Mouse (Mus musculus): ENCODE results near the gene Rgs19. TPM values are rescaled to one million over a fixed set of nuclear protein-coding genes. Genes with fewer than 3 reads are reported as not detected.

The Rgs19 gene
- polyA plus RNA-seq, 1 experiment: 209 TPM

- H3K27ac ChIP-seq (ENCODE audit: insufficient read depth, low read length): no peak overlapping the region
- peaks cover 18% of the 10 kb centered on the region for H3K36me3 ChIP-seq (ENCODE audit: control insufficient read depth, insufficient read depth, low read length)
- DNase-seq (ENCODE audit: low read depth in 1 of 2, low spot score in 2 of 2): no peak
- WGBS: 92% methylated on average over 4 of the region's 4 CpGs
- no peaks in the 10 kb centered on the region for H3K27me3 ChIP-seq (ENCODE audit: control insufficient read depth, insufficient read depth, low read length)
- H3K4me1 ChIP-seq (ENCODE audit: control insufficient read depth, insufficient read depth, insufficient read length): peaks cover 18% of the 10 kb centered on the region; the same call in 1 of the 2 replicates
- TF ChIP-seq CTCF (IDR thresholded peaks at IDR 0.05; ENCODE audit: extremely low read depth, insufficient read depth, insufficient read length, insufficient replicate concordance) (no peak), POLR2A (IDR thresholded peaks at IDR 0.05; ENCODE audit: low read depth, low read length) (no peak)
- no peak overlapping the region for H3K4me3 ChIP-seq (ENCODE audit: extremely low read depth, insufficient read depth, insufficient read length)
Measured at GRCm38 (mm10) chr2:181685686-181686085, 8.1 kb downstream of the Rgs19 start.

GRCm38 (mm10) chr2:181684713-181685112 lies 9.1 kb downstream of the Rgs19 start:
- Histone ChIP-seq H3K27ac (ENCODE audit: insufficient read depth, low read length) (no peak overlapping the region), H3K4me1 (ENCODE audit: control insufficient read depth, insufficient read depth, insufficient read length) (peaks cover 12% of the 10 kb centered on the region), H3K4me3 (ENCODE audit: extremely low read depth, insufficient read depth, insufficient read length) (no peak overlapping the region), H3K36me3 (ENCODE audit: control insufficient read depth, insufficient read depth, low read length) (peaks cover 16% of the 10 kb centered on the region), H3K27me3 (ENCODE audit: control insufficient read depth, insufficient read depth, low read length) (no peaks in the 10 kb centered on the region)
- TF ChIP-seq CTCF (IDR thresholded peaks at IDR 0.05; ENCODE audit: extremely low read depth, insufficient read depth, insufficient read length, insufficient replicate concordance) (no peak), POLR2A (IDR thresholded peaks at IDR 0.05; ENCODE audit: low read depth, low read length) (no peak)
- WGBS: 86% methylated on average over 1 of the region's 1 CpGs
- no peak for DNase-seq (ENCODE audit: low read depth in 1 of 2, low spot score in 2 of 2)

GRCm38 (mm10) chr2:181683381-181683780 lies 10.4 kb downstream of the Rgs19 start:
- Histone ChIP-seq H3K27me3 (ENCODE audit: control insufficient read depth, insufficient read depth, low read length) (no peaks in the 10 kb centered on the region), H3K4me3 (ENCODE audit: extremely low read depth, insufficient read depth, insufficient read length) (no peak overlapping the region), H3K27ac (ENCODE audit: insufficient read depth, low read length) (no peak overlapping the region), H3K36me3 (ENCODE audit: control insufficient read depth, insufficient read depth, low read length) (peaks cover 8% of the 10 kb centered on the region), H3K4me1 (ENCODE audit: control insufficient read depth, insufficient read depth, insufficient read length) (peaks cover 8% of the 10 kb centered on the region)
- no peak for DNase-seq (ENCODE audit: low read depth in 1 of 2, low spot score in 2 of 2)
- no peak for TF ChIP-seq POLR2A (IDR thresholded peaks at IDR 0.05; ENCODE audit: low read depth, low read length)
- no peak for TF ChIP-seq CTCF (IDR thresholded peaks at IDR 0.05; ENCODE audit: extremely low read depth, insufficient read depth, insufficient read length, insufficient replicate concordance)
- 93% methylated on average over 4 of the region's 4 CpGs for WGBS

- TF ChIP-seq POLR2A (IDR thresholded peaks at IDR 0.05; ENCODE audit: low read depth, low read length) (no peak), CTCF (IDR thresholded peaks at IDR 0.05; ENCODE audit: extremely low read depth, insufficient read depth, insufficient read length, insufficient replicate concordance) (no peak)
- WGBS: 78% methylated on average over 1 of the region's 1 CpGs
- H3K27me3 ChIP-seq (ENCODE audit: control insufficient read depth, insufficient read depth, low read length): no peaks in the 10 kb centered on the region
- DNase-seq (ENCODE audit: low read depth in 1 of 2, low spot score in 2 of 2): no peak
- H3K36me3 ChIP-seq (ENCODE audit: control insufficient read depth, insufficient read depth, low read length): peaks cover 5% of the 10 kb centered on the region
- H3K27ac ChIP-seq (ENCODE audit: insufficient read depth, low read length): no peak overlapping the region
- H3K4me1 ChIP-seq (ENCODE audit: control insufficient read depth, insufficient read depth, insufficient read length): peaks cover 8% of the 10 kb centered on the region
- no peak overlapping the region for H3K4me3 ChIP-seq (ENCODE audit: extremely low read depth, insufficient read depth, insufficient read length)
Measured at GRCm38 (mm10) chr2:181681978-181682377, 11.8 kb downstream of the Rgs19 start.

GRCm38 (mm10) chr2:181680716-181681117 lies 13.1 kb downstream of the Rgs19 start:
- H3K27me3 ChIP-seq (ENCODE audit: control insufficient read depth, insufficient read depth, low read length): no peaks in the 10 kb centered on the region
- DNase-seq (ENCODE audit: low read depth in 1 of 2, low spot score in 2 of 2): no peak
- peaks cover 8% of the 10 kb centered on the region for H3K4me1 ChIP-seq (ENCODE audit: control insufficient read depth, insufficient read depth, insufficient read length)
- WGBS: 25% methylated on average over 7 of the region's 7 CpGs
- H3K27ac ChIP-seq (ENCODE audit: insufficient read depth, low read length): 0 out of 2 replicates have a peak overlapping the region, but pooled peaks have one; percentile 63
- TF ChIP-seq CTCF (IDR thresholded peaks at IDR 0.05; ENCODE audit: extremely low read depth, insufficient read depth, insufficient read length, insufficient replicate concordance) (no peak), POLR2A (IDR thresholded peaks at IDR 0.05; ENCODE audit: low read depth, low read length) (no peak)
- peak overlapping the region; percentile 93 for H3K4me3 ChIP-seq (ENCODE audit: extremely low read depth, insufficient read depth, insufficient read length)
- no peaks in the 10 kb centered on the region; the same call in 1 of the 2 replicates for H3K36me3 ChIP-seq (ENCODE audit: control insufficient read depth, insufficient read depth, low read length)

- H3K4me1 ChIP-seq (ENCODE audit: control insufficient read depth, insufficient read depth, insufficient read length): peaks cover 8% of the 10 kb centered on the region
- TF ChIP-seq POLR2A (IDR thresholded peaks at IDR 0.05; ENCODE audit: low read depth, low read length): 0 out of 2 replicates have a peak, but pooled peaks have one; percentile 13
- 0 out of 2 replicates have a peak, but pooled peaks have one; percentile 14 for TF ChIP-seq CTCF (IDR thresholded peaks at IDR 0.05; ENCODE audit: extremely low read depth, insufficient read depth, insufficient read length, insufficient replicate concordance)
- no peaks in the 10 kb centered on the region; the same call in 1 of the 2 replicates for H3K36me3 ChIP-seq (ENCODE audit: control insufficient read depth, insufficient read depth, low read length)
- peak within 1 kb of the TSS; percentile 63 for H3K27ac ChIP-seq (ENCODE audit: insufficient read depth, low read length)
- DNase-seq (ENCODE audit: low read depth in 1 of 2, low spot score in 2 of 2): peak; percentile 54 to 62
- 1% methylated on average over 69 of the region's 69 CpGs for WGBS
- H3K27me3 ChIP-seq (ENCODE audit: control insufficient read depth, insufficient read depth, low read length): no peaks in the 10 kb centered on the region
- peak within 1 kb of the TSS; percentile 93 for H3K4me3 ChIP-seq (ENCODE audit: extremely low read depth, insufficient read depth, insufficient read length)
Measured at GRCm38 (mm10) chr2:181679951-181680715, 13.6 kb downstream of the Rgs19 start, which contains the start of gene Tcea2. Tcea2 (plus strand) TSS chr2:181680310.

GRCm38 (mm10) chr2:181678780-181679179 lies 15.0 kb downstream of the Rgs19 start:
- H3K27ac ChIP-seq (ENCODE audit: insufficient read depth, low read length): no peak overlapping the region
- H3K27me3 ChIP-seq (ENCODE audit: control insufficient read depth, insufficient read depth, low read length): no peaks in the 10 kb centered on the region
- no peak overlapping the region for H3K4me3 ChIP-seq (ENCODE audit: extremely low read depth, insufficient read depth, insufficient read length)
- TF ChIP-seq POLR2A (IDR thresholded peaks at IDR 0.05; ENCODE audit: low read depth, low read length) (no peak), CTCF (IDR thresholded peaks at IDR 0.05; ENCODE audit: extremely low read depth, insufficient read depth, insufficient read length, insufficient replicate concordance) (peak; percentile 78; the same call in 1 of the 2 replicates)
- H3K4me1 ChIP-seq (ENCODE audit: control insufficient read depth, insufficient read depth, insufficient read length): peaks cover 8% of the 10 kb centered on the region
- WGBS: 66% methylated on average over 1 of the region's 1 CpGs
- DNase-seq (ENCODE audit: low read depth in 1 of 2, low spot score in 2 of 2): peak; percentile 69 to 71
- H3K36me3 ChIP-seq (ENCODE audit: control insufficient read depth, insufficient read depth, low read length): no peaks in the 10 kb centered on the region
